Mouse (Mus musculus) neural tube, embryonic 12.5 days (tissue): ENCODE data around the gene Gclc. TPM values are rescaled to one million over a fixed set of nuclear protein-coding genes. Genes with fewer than 3 reads are reported as not detected.
"Not testable (repeated sequence)": the region's sequence is repeated elsewhere in the genome, so short reads cannot be mapped to it uniquely, and the experiment has no call there.

Source experiments
- ATAC-seq: fragments of 200-750 bp; cut with Nextera tagmentation; 2 replicates; pipeline ENCODE4 v1.8.0; 2017; ENCODE audit warnings: low read depth, mild to moderate bottlenecking, moderate TSS enrichment, moderate library complexity; ENCODE audit not compliant: low FRiP score
- H3K27ac ChIP-seq: fragments of 300-500 bp; sonication (generic); 2 replicates; pipeline ENCODE4 v1.5.1; 2016
- H3K27me3 ChIP-seq: fragments of 300-500 bp; sonication (generic); replicated peaks from 2 replicates; pipeline ENCODE4 v1.6.1; 2016; ENCODE audit warnings: mild to moderate bottlenecking
- H3K36me3 ChIP-seq: fragments of 300-500 bp; sonication (generic); 2 replicates; pipeline ENCODE4 v1.6.1; 2016; ENCODE audit warnings: mild to moderate bottlenecking
- H3K4me1 ChIP-seq: fragments of 300-500 bp; sonication (generic); 2 replicates; pipeline ENCODE4 v1.6.1; 2016
- H3K4me2 ChIP-seq: fragments of 300-500 bp; sonication (generic); replicated peaks from 2 replicates; pipeline ENCODE4 v1.6.1; 2016; ENCODE audit warnings: mild to moderate bottlenecking
- H3K4me3 ChIP-seq: fragments of 300-500 bp; sonication (generic); 2 replicates; pipeline ENCODE4 v1.5.1; 2016
- H3K9ac ChIP-seq: fragments of 300-500 bp; sonication (generic); 2 replicates; pipeline ENCODE4 v1.6.1; 2016; ENCODE audit warnings: mild to moderate bottlenecking
- H3K9me3 ChIP-seq: fragments of 300-500 bp; sonication (generic); 2 replicates; pipeline ENCODE4 v1.6.1; 2016; ENCODE audit warnings: mild to moderate bottlenecking
- WGBS: fragments of 180-500 bp; shearing (Covaris S2); methylation state at CpG from one replicate; pipeline ENCODE4 v1.1.7; 2016; 5-methylcytosine and 5-hydroxymethylcytosine counted together
- polyA plus RNA-seq: library from polyadenylated mRNA; unstranded; fragments of >200 nt; fragmentation: Nextera tagmentation; extraction: Ambion mirVana; gene quantifications from 2 replicates; pipeline ENCODE4 v1.2.1, GENCODE M21; 2016

Gene Gclc
- polyA plus RNA-seq, 1 experiment from 2014 or later, result 23.9 TPM

- H3K27me3 ChIP-seq, result no peaks in the 10 kb centered on the region
- no peak overlapping the region for H3K4me2 ChIP-seq
- no peak overlapping the region for H3K4me3 ChIP-seq
- no peaks in the 10 kb centered on the region for H3K4me1 ChIP-seq
- H3K9me3 ChIP-seq, result no peaks in the 10 kb centered on the region
- no peaks in the 10 kb centered on the region for H3K36me3 ChIP-seq
- ATAC-seq, result no peak
- no peak overlapping the region for H3K27ac ChIP-seq
- 96% methylated on average over 1 of the region's 1 CpGs for WGBS
- H3K9ac ChIP-seq, result no peak overlapping the region
These were observed 32.0 kb upstream of the Gclc start for GRCm38 (mm10) chr9:77722381-77722780.

DNA sequence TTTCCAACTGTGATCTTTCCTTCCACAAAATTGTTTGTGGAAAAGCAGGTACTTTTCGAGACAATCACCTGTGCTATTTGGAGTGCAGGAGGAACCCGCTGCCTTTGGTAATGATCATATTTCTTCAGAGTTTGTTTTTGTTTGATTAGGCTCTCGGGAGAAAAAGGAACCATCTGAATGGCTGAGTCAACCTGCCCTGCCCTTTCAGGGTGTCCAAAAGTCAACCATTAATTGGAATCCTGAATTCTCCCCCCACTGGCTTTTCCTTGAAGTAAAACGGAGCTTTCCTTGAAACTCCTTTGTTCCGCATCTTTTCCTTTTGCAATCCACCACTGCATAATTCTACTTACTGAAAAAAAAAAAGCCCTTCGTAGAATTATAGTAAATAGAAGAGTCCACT is 30.1 kb upstream of the Gclc start:
- no peaks in the 10 kb centered on the region for H3K9me3 ChIP-seq
- WGBS, result 83% methylated on average over 6 of the region's 6 CpGs
- no peak overlapping the region for H3K4me3 ChIP-seq
- H3K4me2 ChIP-seq, result no peak overlapping the region
- H3K27me3 ChIP-seq, result no peaks in the 10 kb centered on the region
- no peaks in the 10 kb centered on the region for H3K36me3 ChIP-seq
- H3K27ac ChIP-seq, result no peak overlapping the region
- H3K9ac ChIP-seq, result no peak overlapping the region
- ATAC-seq, result no peak
- H3K4me1 ChIP-seq, result no peaks in the 10 kb centered on the region

DNA sequence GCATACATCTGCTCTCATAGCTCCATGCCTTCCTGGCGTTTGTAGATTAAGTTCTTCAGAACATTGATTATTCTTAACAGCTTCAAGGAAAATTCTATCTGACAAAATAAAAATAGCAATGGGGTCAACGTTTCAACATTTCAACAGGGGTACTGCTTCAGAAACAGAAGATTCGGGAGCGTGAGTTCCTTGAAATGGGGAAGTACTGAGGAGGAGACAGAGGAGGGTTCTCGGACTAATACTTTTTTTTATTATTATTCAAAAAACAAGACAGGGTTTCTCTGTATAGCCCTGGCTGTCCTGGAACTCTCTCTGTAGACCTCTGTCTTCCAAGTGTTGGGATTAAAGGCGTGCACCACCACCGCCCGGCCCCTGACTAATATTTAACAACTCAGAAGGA is 28.9 kb upstream of the Gclc start:
- no peak overlapping the region for H3K4me3 ChIP-seq
- 93% methylated on average over 8 of the region's 8 CpGs for WGBS
- no peak overlapping the region for H3K4me2 ChIP-seq
- H3K36me3 ChIP-seq, result no peaks in the 10 kb centered on the region
- H3K9ac ChIP-seq, result no peak overlapping the region
- H3K9me3 ChIP-seq, result no peaks in the 10 kb centered on the region
- H3K27me3 ChIP-seq, result no peaks in the 10 kb centered on the region
- ATAC-seq, result no peak
- no peaks in the 10 kb centered on the region for H3K4me1 ChIP-seq
- H3K27ac ChIP-seq, result no peak overlapping the region

GRCm38 (mm10) chr9:77726018-77726684 is 28.2 kb upstream of the Gclc start:
- Histone ChIP-seq H3K36me3 (no peaks in the 10 kb centered on the region), H3K9ac (no peak overlapping the region), H3K4me3 (no peak overlapping the region), H3K27me3 (no peaks in the 10 kb centered on the region), H3K4me1 (no peaks in the 10 kb centered on the region), H3K4me2 (no peak overlapping the region), H3K9me3 (no peaks in the 10 kb centered on the region), H3K27ac (no peak overlapping the region)
- 80% methylated on average over 6 of the region's 6 CpGs for WGBS
- ATAC-seq, result no peak

GRCm38 (mm10) chr9:77727012-77727411 is 27.3 kb upstream of the Gclc start:
- ATAC-seq, result no peak
- H3K27ac ChIP-seq, result no peak overlapping the region
- no peaks in the 10 kb centered on the region for H3K9me3 ChIP-seq
- no peak overlapping the region for H3K4me3 ChIP-seq
- H3K36me3 ChIP-seq, result no peaks in the 10 kb centered on the region
- 84% methylated on average over 2 of the region's 2 CpGs for WGBS
- no peak overlapping the region for H3K9ac ChIP-seq
- no peaks in the 10 kb centered on the region for H3K27me3 ChIP-seq
- H3K4me1 ChIP-seq, result no peaks in the 10 kb centered on the region
- no peak overlapping the region for H3K4me2 ChIP-seq

DNA sequence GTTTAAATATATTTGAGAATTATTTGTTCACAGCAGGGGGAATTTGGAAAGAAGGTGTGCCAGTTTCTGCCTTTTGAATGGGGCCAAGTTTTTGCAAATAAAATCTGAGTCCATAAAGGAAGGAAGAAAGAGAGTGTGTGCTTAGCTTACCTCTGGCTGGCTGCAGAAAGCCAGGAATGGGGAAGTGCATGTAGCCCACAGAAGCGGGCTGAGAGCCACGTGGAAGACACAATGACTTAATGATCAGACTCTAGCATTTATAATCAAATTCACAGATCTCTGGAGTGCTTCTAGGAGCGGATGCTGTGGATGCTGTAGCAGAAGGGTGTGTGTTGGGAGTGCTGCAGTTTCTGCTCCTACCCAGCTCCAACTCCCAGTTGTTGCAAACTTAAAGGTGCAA is 22.3 kb upstream of the Gclc start:
- H3K4me2 ChIP-seq, result no peak overlapping the region
- H3K4me1 ChIP-seq, result no peaks in the 10 kb centered on the region
- 68% methylated on average over 3 of the region's 3 CpGs for WGBS
- H3K9ac ChIP-seq, result no peak overlapping the region
- no peak for ATAC-seq
- no peaks in the 10 kb centered on the region for H3K27me3 ChIP-seq
- H3K27ac ChIP-seq, result no peak overlapping the region
- H3K36me3 ChIP-seq, result no peaks in the 10 kb centered on the region
- no peak overlapping the region for H3K4me3 ChIP-seq
- no peaks in the 10 kb centered on the region; the same call in 1 of the 2 replicates for H3K9me3 ChIP-seq

DNA sequence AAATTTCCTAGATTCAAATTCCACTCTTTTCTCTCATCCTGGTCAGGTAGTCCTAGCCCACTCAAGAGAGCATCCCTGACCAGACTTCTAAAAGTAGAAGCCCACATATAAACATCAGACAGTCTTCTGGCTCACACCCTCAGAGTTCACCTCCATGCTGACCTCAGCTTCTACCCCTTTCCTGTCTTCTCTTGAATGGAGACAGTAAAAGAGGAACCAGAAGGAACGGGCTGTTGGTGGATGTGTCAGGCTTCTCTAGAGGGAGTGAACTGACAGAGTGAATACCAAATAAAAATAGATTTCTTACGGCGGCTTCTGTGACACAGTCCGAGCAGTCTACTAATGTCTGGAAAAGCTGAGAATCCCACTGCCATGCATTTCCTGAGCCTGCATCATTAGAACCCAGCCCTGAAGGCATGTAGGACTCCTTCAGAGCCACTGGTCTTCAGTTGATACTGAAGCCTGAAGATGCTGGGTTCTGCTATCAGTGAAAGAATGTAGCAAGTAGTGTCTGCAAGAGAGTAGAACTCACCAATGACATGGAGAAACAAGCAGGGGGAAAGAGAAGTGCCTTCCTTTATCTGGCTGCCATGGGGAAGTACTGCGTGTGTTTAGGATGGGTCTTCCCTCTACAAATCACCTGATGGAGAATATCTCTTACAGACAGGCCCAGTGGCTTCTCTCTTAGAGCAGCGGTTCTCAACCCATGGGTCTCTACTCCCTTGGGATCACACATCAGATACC is 16.9 kb upstream of the Gclc start:
- H3K4me3 ChIP-seq, result no peak overlapping the region
- no peaks in the 10 kb centered on the region for H3K4me1 ChIP-seq
- no peak overlapping the region for H3K4me2 ChIP-seq
- no peak overlapping the region for H3K27ac ChIP-seq
- no peak overlapping the region for H3K9ac ChIP-seq
- WGBS, result 92% methylated on average over 6 of the region's 6 CpGs
- no peak for ATAC-seq
- no peaks in the 10 kb centered on the region; the same call in 1 of the 2 replicates for H3K9me3 ChIP-seq
- no peaks in the 10 kb centered on the region for H3K36me3 ChIP-seq
- no peaks in the 10 kb centered on the region for H3K27me3 ChIP-seq

- Histone ChIP-seq H3K9ac (no peak overlapping the region), H3K9me3 (no peaks in the 10 kb centered on the region), H3K36me3 (no peaks in the 10 kb centered on the region), H3K4me2 (no peak overlapping the region), H3K27me3 (0 out of 2 replicates have a peak, but pooled peaks cover under 1% of the 10 kb centered on the region), H3K4me3 (no peak overlapping the region), H3K27ac (no peak overlapping the region), H3K4me1 (no peaks in the 10 kb centered on the region)
- 36% methylated on average over 1 of the region's 1 CpGs for WGBS
- ATAC-seq, result no peak
These were observed 12.9 kb upstream of the Gclc start for GRCm38 (mm10) chr9:77741452-77741851.

- no peak overlapping the region for H3K4me2 ChIP-seq
- no peak overlapping the region for H3K9ac ChIP-seq
- H3K36me3 ChIP-seq, result no peaks in the 10 kb centered on the region
- no peak for ATAC-seq
- no peak overlapping the region for H3K4me3 ChIP-seq
- H3K27me3 ChIP-seq, result 0 out of 2 replicates have a peak, but pooled peaks cover 3% of the 10 kb centered on the region
- H3K27ac ChIP-seq, result no peak overlapping the region
- H3K9me3 ChIP-seq, result no peaks in the 10 kb centered on the region
- H3K4me1 ChIP-seq, result no peaks in the 10 kb centered on the region; the same call in 1 of the 2 replicates
- WGBS, result 71% methylated on average over 3 of the region's 3 CpGs
These were observed 9.5 kb upstream of the Gclc start for GRCm38 (mm10) chr9:77744798-77745197.

GRCm38 (mm10) chr9:77746315-77746714 is 8.0 kb upstream of the Gclc start:
- no peak overlapping the region for H3K27ac ChIP-seq
- no peak for ATAC-seq
- WGBS, result 59% methylated on average over 2 of the region's 2 CpGs
- H3K27me3 ChIP-seq, result 0 out of 2 replicates have a peak, but pooled peaks cover 3% of the 10 kb centered on the region
- H3K4me1 ChIP-seq, result peaks cover 5% of the 10 kb centered on the region; the same call in 1 of the 2 replicates
- H3K9me3 ChIP-seq, result no peaks in the 10 kb centered on the region
- H3K4me2 ChIP-seq, result no peak overlapping the region
- no peaks in the 10 kb centered on the region for H3K36me3 ChIP-seq
- H3K9ac ChIP-seq, result no peak overlapping the region
- no peak overlapping the region for H3K4me3 ChIP-seq

- not testable (repeated sequence) for ATAC-seq, H3K4me3 ChIP-seq, H3K36me3 ChIP-seq, H3K9me3 ChIP-seq, H3K9ac ChIP-seq, H3K4me1 ChIP-seq, H3K4me2 ChIP-seq, H3K27ac ChIP-seq, H3K27me3 ChIP-seq
- WGBS, result 90% methylated on average over 1 of the region's 1 CpGs
These were observed 6.0 kb upstream of the Gclc start for GRCm38 (mm10) chr9:77748292-77748691.

GRCm38 (mm10) chr9:77750133-77751060 is 3.9 kb upstream of the Gclc start:
- Histone ChIP-seq H3K9ac (peak overlapping the region; percentile 62), H3K4me2 (peak overlapping the region; percentile 74), H3K27ac (peak overlapping the region; percentile 70), H3K9me3 (no peaks in the 10 kb centered on the region), H3K27me3 (0 out of 2 replicates have a peak, but pooled peaks cover 3% of the 10 kb centered on the region), H3K36me3 (no peaks in the 10 kb centered on the region), H3K4me3 (peak overlapping the region; percentile 57), H3K4me1 (peaks cover 5% of the 10 kb centered on the region)
- WGBS, result under 1% methylated on average over 79 of the region's 79 CpGs
- peak; percentile 85 for ATAC-seq
